Mouse (Mus musculus): ENCODE measurements at regions not wholly inside any gene's neighbourhood (a gene's known extent, or its start where the extent isn't known, plus 50 kb on each side); places are given as distances from the start of the nearest gene placed in this dataset.

GRCm38 (mm10) chr13:16281777-16282176 is 270.1 kb downstream of the Inhba start:
- Histone ChIP-seq H3K4me3 (no peak overlapping the region), H3K4me2 (ENCODE audit: low read depth) (no peak overlapping the region), H3ac (ENCODE audit: control insufficient read depth, insufficient read length) (no peak overlapping the region), H3K36me3 (ENCODE audit: control insufficient read depth, insufficient read depth) (no peaks in the 10 kb centered on the region), H3K27me3 (ENCODE audit: control insufficient read depth, insufficient read depth, insufficient read length) (no peaks in the 10 kb centered on the region), H3K79me2 (ENCODE audit: control insufficient read depth, insufficient read depth) (no peaks in the 10 kb centered on the region)
- no peak for TF ChIP-seq MYOG (IDR thresholded peaks at IDR 0.05; ENCODE audit: control insufficient read depth in 1 of 3, insufficient read depth in 1 of 3, insufficient read length in 2 of 3, low read depth in 2 of 3)
- no peak for TF ChIP-seq MAX (IDR thresholded peaks at IDR 0.05; ENCODE audit: low read depth)
- TF ChIP-seq E2F4 (IDR thresholded peaks at IDR 0.05; ENCODE audit: insufficient read depth): no peak
- no peak for TF ChIP-seq POLR2A (IDR thresholded peaks at IDR 0.05; ENCODE audit: insufficient read length, low read depth)
- no peak for TF ChIP-seq TCF12 (IDR thresholded peaks at IDR 0.05; ENCODE audit: insufficient read depth, poor library complexity, severe bottlenecking)
- no peak for TF ChIP-seq POLR2AphosphoS2 (IDR thresholded peaks at IDR 0.05; ENCODE audit: insufficient read length, low read depth)
- TF ChIP-seq REST (IDR thresholded peaks at IDR 0.05; ENCODE audit: insufficient read depth, insufficient read length): no peak
- TF ChIP-seq MYOD1 (IDR thresholded peaks at IDR 0.05; ENCODE audit: control insufficient read depth in 1 of 3, insufficient read length in 2 of 3, low read depth in 2 of 3): no peak
- TF ChIP-seq CEBPB (IDR thresholded peaks at IDR 0.05; ENCODE audit: insufficient read depth, poor library complexity, severe bottlenecking): no peak
- TF ChIP-seq SRF (IDR thresholded peaks at IDR 0.05; ENCODE audit: control insufficient read depth, insufficient read length, low read depth): no peak
- no peak for TF ChIP-seq USF1 (IDR thresholded peaks at IDR 0.05; ENCODE audit: low read depth)
- TF ChIP-seq TCF3 (IDR thresholded peaks at IDR 0.05; ENCODE audit: insufficient read length, low read depth): no peak

- Histone ChIP-seq H3K27me3 (ENCODE audit: control insufficient read depth, insufficient read depth, insufficient read length) (no peaks in the 10 kb centered on the region), H3K4me2 (ENCODE audit: low read depth) (no peak overlapping the region), H3K79me2 (ENCODE audit: control insufficient read depth, insufficient read depth) (no peaks in the 10 kb centered on the region), H3K36me3 (ENCODE audit: control insufficient read depth, insufficient read depth) (no peaks in the 10 kb centered on the region), H3K4me3 (no peak overlapping the region), H3ac (ENCODE audit: control insufficient read depth, insufficient read length) (no peak overlapping the region)
- TF ChIP-seq REST (IDR thresholded peaks at IDR 0.05; ENCODE audit: insufficient read depth, insufficient read length) (no peak), TCF12 (IDR thresholded peaks at IDR 0.05; ENCODE audit: insufficient read depth, poor library complexity, severe bottlenecking) (no peak), POLR2A (IDR thresholded peaks at IDR 0.05; ENCODE audit: insufficient read length, low read depth) (no peak), CEBPB (IDR thresholded peaks at IDR 0.05; ENCODE audit: insufficient read depth, poor library complexity, severe bottlenecking) (no peak), POLR2AphosphoS2 (IDR thresholded peaks at IDR 0.05; ENCODE audit: insufficient read length, low read depth) (no peak), MYOG (IDR thresholded peaks at IDR 0.05; ENCODE audit: control insufficient read depth in 1 of 3, insufficient read depth in 1 of 3, insufficient read length in 2 of 3, low read depth in 2 of 3) (no peak), MYOD1 (IDR thresholded peaks at IDR 0.05; ENCODE audit: control insufficient read depth in 1 of 3, insufficient read length in 2 of 3, low read depth in 2 of 3) (no peak), USF1 (IDR thresholded peaks at IDR 0.05; ENCODE audit: low read depth) (no peak), MAX (IDR thresholded peaks at IDR 0.05; ENCODE audit: low read depth) (no peak)
These were observed 270.6 kb downstream of the Inhba start for GRCm38 (mm10) chr13:16282230-16282629.

- H3K4me3 ChIP-seq: no peak overlapping the region
- no peaks in the 10 kb centered on the region for H3K79me2 ChIP-seq (ENCODE audit: control insufficient read depth, insufficient read depth)
- H3K36me3 ChIP-seq (ENCODE audit: control insufficient read depth, insufficient read depth): no peaks in the 10 kb centered on the region
- H3K4me2 ChIP-seq (ENCODE audit: low read depth): no peak overlapping the region
- TF ChIP-seq USF1 (IDR thresholded peaks at IDR 0.05; ENCODE audit: low read depth): no peak
- TF ChIP-seq REST (IDR thresholded peaks at IDR 0.05; ENCODE audit: insufficient read depth, insufficient read length): no peak
- H3K27me3 ChIP-seq (ENCODE audit: control insufficient read depth, insufficient read depth, insufficient read length): no peaks in the 10 kb centered on the region
- no peak overlapping the region for H3ac ChIP-seq (ENCODE audit: control insufficient read depth, insufficient read length)
These were observed 271.7 kb downstream of the Inhba start for GRCm38 (mm10) chr13:16283336-16283735.

- Histone ChIP-seq H3K27me3 (ENCODE audit: control insufficient read depth, insufficient read depth, insufficient read length) (no peaks in the 10 kb centered on the region), H3K79me2 (ENCODE audit: control insufficient read depth, insufficient read depth) (no peaks in the 10 kb centered on the region), H3K4me3 (no peak overlapping the region), H3K36me3 (ENCODE audit: control insufficient read depth, insufficient read depth) (no peaks in the 10 kb centered on the region), H3ac (ENCODE audit: control insufficient read depth, insufficient read length) (no peak overlapping the region), H3K4me2 (ENCODE audit: low read depth) (no peak overlapping the region)
- no peak for TF ChIP-seq MYOD1 (IDR thresholded peaks at IDR 0.05; ENCODE audit: control insufficient read depth in 1 of 3, insufficient read length in 2 of 3, low read depth in 2 of 3)
- TF ChIP-seq POLR2AphosphoS2 (IDR thresholded peaks at IDR 0.05; ENCODE audit: insufficient read length, low read depth): no peak
- no peak for TF ChIP-seq CEBPB (IDR thresholded peaks at IDR 0.05; ENCODE audit: insufficient read depth, poor library complexity, severe bottlenecking)
- no peak for TF ChIP-seq POLR2A (IDR thresholded peaks at IDR 0.05; ENCODE audit: insufficient read length, low read depth)
- no peak for TF ChIP-seq MAX (IDR thresholded peaks at IDR 0.05; ENCODE audit: low read depth)
- TF ChIP-seq REST (IDR thresholded peaks at IDR 0.05; ENCODE audit: insufficient read depth, insufficient read length): no peak
- TF ChIP-seq TCF12 (IDR thresholded peaks at IDR 0.05; ENCODE audit: insufficient read depth, poor library complexity, severe bottlenecking): no peak
- no peak for TF ChIP-seq SRF (IDR thresholded peaks at IDR 0.05; ENCODE audit: control insufficient read depth, insufficient read length, low read depth)
These were observed 278.0 kb downstream of the Inhba start for GRCm38 (mm10) chr13:16289633-16290032.

DNA sequence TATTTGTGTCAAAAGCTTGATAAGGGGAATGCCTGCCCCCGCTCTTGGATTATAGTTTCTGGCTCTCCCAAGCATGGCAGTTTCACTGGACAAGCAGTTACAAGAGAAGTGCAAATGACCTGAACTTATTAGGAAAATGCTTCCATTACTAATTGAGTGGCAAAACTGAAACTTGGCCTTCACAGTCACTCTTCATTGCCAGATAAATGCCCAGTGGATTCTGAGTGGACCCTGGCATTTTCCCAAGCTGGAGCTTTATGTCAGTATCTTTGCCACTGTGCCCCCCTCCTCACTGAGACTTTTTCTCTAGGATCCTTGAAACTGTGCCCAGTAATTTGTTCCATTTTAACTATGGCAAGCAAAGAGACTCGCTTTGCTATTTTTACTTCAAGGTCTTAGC is 279.1 kb downstream of the Inhba start:
- no peak for TF ChIP-seq CEBPB (IDR thresholded peaks at IDR 0.05; ENCODE audit: insufficient read depth, poor library complexity, severe bottlenecking)
- no peak for TF ChIP-seq MAX (IDR thresholded peaks at IDR 0.05; ENCODE audit: low read depth)
- TF ChIP-seq MYOG (IDR thresholded peaks at IDR 0.05; ENCODE audit: control insufficient read depth in 1 of 3, insufficient read depth in 1 of 3, insufficient read length in 2 of 3, low read depth in 2 of 3): no peak
- no peak for TF ChIP-seq USF1 (IDR thresholded peaks at IDR 0.05; ENCODE audit: low read depth)
- no peak for TF ChIP-seq MYOD1 (IDR thresholded peaks at IDR 0.05; ENCODE audit: control insufficient read depth in 1 of 3, insufficient read length in 2 of 3, low read depth in 2 of 3)
- no peak for TF ChIP-seq POLR2A (IDR thresholded peaks at IDR 0.05; ENCODE audit: insufficient read length, low read depth)
- H3K79me2 ChIP-seq (ENCODE audit: control insufficient read depth, insufficient read depth): no peaks in the 10 kb centered on the region
- no peak overlapping the region for H3K4me3 ChIP-seq
- H3ac ChIP-seq (ENCODE audit: control insufficient read depth, insufficient read length): no peak overlapping the region
- no peak overlapping the region for H3K4me2 ChIP-seq (ENCODE audit: low read depth)
- H3K27me3 ChIP-seq (ENCODE audit: control insufficient read depth, insufficient read depth, insufficient read length): no peaks in the 10 kb centered on the region
- no peaks in the 10 kb centered on the region for H3K36me3 ChIP-seq (ENCODE audit: control insufficient read depth, insufficient read depth)
